Mouse (Mus musculus): ENCODE results near the gene Cabcoco1.

DNA sequence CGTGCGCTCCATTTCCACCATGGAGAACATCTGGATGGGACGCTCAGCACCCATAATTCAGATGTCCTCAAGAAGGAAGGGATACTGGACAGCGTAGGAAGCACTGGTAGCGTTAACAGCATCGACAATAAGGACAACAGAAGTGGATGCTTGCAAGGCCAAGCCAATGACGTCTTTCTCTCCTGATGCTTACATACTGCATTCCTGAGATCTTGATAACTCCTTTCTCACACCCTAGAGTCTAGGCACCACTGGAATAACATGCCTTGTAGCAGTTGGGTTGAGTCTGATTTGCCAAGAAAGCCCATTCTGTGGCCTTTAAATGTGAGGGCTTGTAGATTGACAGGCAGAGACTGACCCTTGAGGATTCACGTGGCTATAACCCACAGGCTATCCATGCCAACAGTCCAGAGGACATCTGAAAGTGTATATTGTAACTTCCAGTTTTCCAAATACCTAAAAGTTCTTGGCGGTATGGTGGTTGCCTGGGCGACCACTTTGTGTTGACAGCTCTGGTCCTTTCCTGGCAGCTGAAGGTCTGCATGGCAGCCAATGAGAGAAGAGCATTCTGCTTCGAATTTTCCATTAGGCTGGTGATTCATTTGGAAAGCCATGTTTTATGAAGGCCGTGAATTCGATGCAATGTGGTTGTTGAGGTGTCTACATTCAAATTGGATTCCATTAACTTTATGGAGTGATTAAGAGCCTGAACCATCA lies 124.5 kb downstream of the Cabcoco1 start:
- TF ChIP-seq POLR2A (IDR thresholded peaks at IDR 0.05; ENCODE audit: low read depth, low read length) (no peak), CTCF (IDR thresholded peaks at IDR 0.05; ENCODE audit: borderline replicate concordance, insufficient read depth, low read length) (no peak)
